Mouse (Mus musculus) inflammation-experienced regulatory T-cells, adult 6 months (primary cell): ENCODE measurements around the gene Bcl11a. TPM values are rescaled to one million over a fixed set of nuclear protein-coding genes. Genes with fewer than 3 reads are reported as not detected.

Experiments
- ATAC-seq: one replicate; pipeline ENCODE4 v1.8.0; 2017
- polyA plus RNA-seq, 3 experiments: library from polyadenylated mRNA; unstranded; fragments of 100-300 nt; shearing (Covaris generic); gene quantifications; one replicate each; pipeline ENCODE4 v1.2.1; 2017

Gene Bcl11a
- polyA plus RNA-seq, 3 experiments from 2014 or later = 0.35 to 0.51 (median 0.44) TPM

GRCm38 (mm10) chr11:24217741-24218333, 140.0 kb downstream of the Bcl11a start:
- no peak for ATAC-seq

DNA sequence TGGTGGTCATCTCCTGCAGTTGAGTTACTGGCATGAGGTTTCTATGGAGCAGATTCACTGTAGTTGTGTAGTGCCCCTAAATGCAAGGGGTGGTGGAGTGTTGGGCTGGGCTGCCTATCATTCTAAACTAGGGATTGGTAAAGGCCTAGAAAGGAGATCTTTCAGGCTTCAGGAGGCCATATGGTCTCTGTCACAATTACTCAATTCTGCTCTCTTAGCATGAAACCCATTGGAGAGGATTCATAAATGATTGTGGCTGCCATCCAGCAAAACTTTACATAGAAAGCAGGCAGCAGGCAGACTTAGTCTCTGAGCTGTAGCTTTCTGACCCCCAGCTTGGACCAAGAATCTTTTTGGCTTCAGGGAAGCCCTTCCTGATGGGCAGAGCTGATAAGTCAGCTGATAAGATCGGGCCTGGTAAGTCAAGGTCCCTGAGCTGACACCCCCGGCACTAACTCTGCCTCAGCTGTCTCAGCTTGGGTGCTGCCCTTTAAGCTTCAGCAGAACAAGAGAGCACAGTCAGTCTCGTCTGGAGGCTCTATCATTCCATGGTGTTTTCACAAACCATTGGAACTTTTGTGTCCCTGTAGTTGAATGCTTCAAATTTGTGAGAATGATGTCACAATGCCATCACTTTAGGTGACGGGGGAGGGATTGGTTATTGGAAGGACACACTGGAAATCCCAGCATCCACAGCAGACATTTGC, 143.9 kb downstream of the Bcl11a start:
- no peak for ATAC-seq

Other genes starting within 250 kb of the Bcl11a start
- 10 to 100 TPM; 38.4 to 44.2 (median 40.9) TPM for gene Papolg, start 182.8 kb upstream of the Bcl11a start, polyA plus RNA-seq
- not detected for gene A830031A19Rik, start 3.0 kb upstream of the Bcl11a start, polyA plus RNA-seq